Mouse (Mus musculus): ENCODE data around the gene Plcg1. TPM values are rescaled to one million over a fixed set of nuclear protein-coding genes. Genes with fewer than 3 reads are reported as not detected.

Plcg1 gene
- polyA plus RNA-seq, 1 experiment, result 237 TPM

DNA sequence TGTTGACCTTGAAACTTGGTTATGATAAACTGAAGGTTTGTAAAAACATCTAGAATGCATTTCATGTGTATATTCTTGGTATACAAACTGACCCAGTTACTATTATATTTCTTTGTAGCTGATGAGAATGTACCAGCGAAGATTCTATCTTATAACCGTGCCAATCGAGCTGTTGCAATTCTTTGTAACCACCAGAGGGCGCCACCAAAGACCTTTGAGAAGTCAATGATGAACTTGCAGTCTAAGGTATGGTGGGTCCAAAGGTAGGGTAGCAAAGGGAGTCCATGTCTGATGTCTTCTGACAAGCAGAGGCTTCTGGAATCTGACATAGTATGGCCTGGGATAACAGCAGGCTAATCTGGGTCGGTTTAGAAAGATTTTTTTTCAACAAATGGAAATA lies 13.8 kb upstream of the Plcg1 start:
- Histone ChIP-seq H3K36me3 (ENCODE audit: control insufficient read depth, insufficient read depth, low read length) (peaks cover 96% of the 10 kb centered on the region), H3K27me3 (ENCODE audit: control insufficient read depth, insufficient read depth, low read length) (no peaks in the 10 kb centered on the region), H3K4me1 (replicated peaks; ENCODE audit: control insufficient read depth, insufficient read depth, low read length) (no peaks in the 10 kb centered on the region), H3K4me3 (ENCODE audit: control insufficient read depth, insufficient read depth, low read length) (no peak overlapping the region), H3K27ac (ENCODE audit: control insufficient read depth, insufficient read depth, low read length) (no peak overlapping the region)
- 77% methylated on average over 5 of the region's 5 CpGs for WGBS
- DNase-seq, result peak; percentile 58
- no peak for TF ChIP-seq CTCF (IDR thresholded peaks at IDR 0.05; ENCODE audit: borderline replicate concordance, control insufficient read depth, extremely low read depth, insufficient read depth, low read length, poor library complexity)
- no peak for TF ChIP-seq POLR2A (IDR thresholded peaks at IDR 0.05; ENCODE audit: control insufficient read depth, extremely low read depth, insufficient read depth, low read length, poor library complexity)

DNA sequence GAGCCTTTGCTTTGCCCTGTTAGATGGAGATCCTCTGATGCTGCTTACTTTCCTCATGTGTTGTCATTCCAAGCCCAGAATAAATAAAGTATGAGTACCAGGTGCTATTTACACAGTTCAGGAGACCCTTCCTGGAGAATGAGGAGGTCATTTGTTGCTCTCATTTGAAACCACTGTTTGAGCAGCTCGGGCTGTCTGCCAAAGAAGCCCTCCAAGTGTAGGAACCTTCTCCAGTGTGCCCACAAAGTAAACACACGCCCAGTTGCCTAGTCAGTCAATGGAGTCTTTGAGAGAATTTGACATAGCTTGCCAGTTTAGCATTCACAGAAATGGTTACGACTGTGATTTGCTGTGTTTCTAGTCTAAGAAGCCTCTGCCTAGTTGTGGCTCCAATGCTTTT lies 12.3 kb upstream of the Plcg1 start:
- no peaks in the 10 kb centered on the region for H3K4me1 ChIP-seq (replicated peaks; ENCODE audit: control insufficient read depth, insufficient read depth, low read length)
- H3K4me3 ChIP-seq (ENCODE audit: control insufficient read depth, insufficient read depth, low read length), result no peak overlapping the region
- H3K27ac ChIP-seq (ENCODE audit: control insufficient read depth, insufficient read depth, low read length), result no peak overlapping the region
- H3K36me3 ChIP-seq (ENCODE audit: control insufficient read depth, insufficient read depth, low read length), result peaks cover 95% of the 10 kb centered on the region
- TF ChIP-seq CTCF (IDR thresholded peaks at IDR 0.05; ENCODE audit: borderline replicate concordance, control insufficient read depth, extremely low read depth, insufficient read depth, low read length, poor library complexity) (no peak), POLR2A (IDR thresholded peaks at IDR 0.05; ENCODE audit: control insufficient read depth, extremely low read depth, insufficient read depth, low read length, poor library complexity) (no peak)
- DNase-seq, result peak; percentile 0
- WGBS, result 94% methylated on average over 3 of the region's 3 CpGs
- H3K27me3 ChIP-seq (ENCODE audit: control insufficient read depth, insufficient read depth, low read length), result no peaks in the 10 kb centered on the region

DNA sequence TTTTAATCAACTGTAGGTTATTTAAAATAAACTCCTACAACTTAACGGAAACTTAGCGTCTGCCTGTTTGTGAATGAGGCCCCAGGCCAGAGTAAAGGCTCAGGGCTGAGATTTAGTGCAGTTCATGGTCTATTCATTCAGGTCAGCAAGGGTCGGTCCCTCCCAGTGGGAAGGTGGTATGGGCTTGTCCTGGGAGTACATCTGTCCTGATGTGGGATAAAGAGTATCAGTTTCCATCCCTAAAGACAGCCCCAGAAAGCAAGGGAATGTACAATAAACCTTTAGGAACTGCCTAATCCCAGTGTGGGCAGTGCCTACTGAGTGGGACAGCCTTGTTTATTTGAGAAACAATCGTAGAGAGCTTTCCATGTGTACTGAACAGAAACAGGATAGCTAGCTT lies 8.4 kb upstream of the Plcg1 start:
- 98% methylated on average over 4 of the region's 4 CpGs for WGBS
- peaks cover 60% of the 10 kb centered on the region for H3K36me3 ChIP-seq (ENCODE audit: control insufficient read depth, insufficient read depth, low read length)
- H3K4me1 ChIP-seq (replicated peaks; ENCODE audit: control insufficient read depth, insufficient read depth, low read length), result no peaks in the 10 kb centered on the region
- no peaks in the 10 kb centered on the region for H3K27me3 ChIP-seq (ENCODE audit: control insufficient read depth, insufficient read depth, low read length)
- no peak for TF ChIP-seq CTCF (IDR thresholded peaks at IDR 0.05; ENCODE audit: borderline replicate concordance, control insufficient read depth, extremely low read depth, insufficient read depth, low read length, poor library complexity)
- TF ChIP-seq POLR2A (IDR thresholded peaks at IDR 0.05; ENCODE audit: control insufficient read depth, extremely low read depth, insufficient read depth, low read length, poor library complexity), result no peak
- DNase-seq, result no peak
- no peak overlapping the region for H3K4me3 ChIP-seq (ENCODE audit: control insufficient read depth, insufficient read depth, low read length)
- H3K27ac ChIP-seq (ENCODE audit: control insufficient read depth, insufficient read depth, low read length), result no peak overlapping the region

DNA sequence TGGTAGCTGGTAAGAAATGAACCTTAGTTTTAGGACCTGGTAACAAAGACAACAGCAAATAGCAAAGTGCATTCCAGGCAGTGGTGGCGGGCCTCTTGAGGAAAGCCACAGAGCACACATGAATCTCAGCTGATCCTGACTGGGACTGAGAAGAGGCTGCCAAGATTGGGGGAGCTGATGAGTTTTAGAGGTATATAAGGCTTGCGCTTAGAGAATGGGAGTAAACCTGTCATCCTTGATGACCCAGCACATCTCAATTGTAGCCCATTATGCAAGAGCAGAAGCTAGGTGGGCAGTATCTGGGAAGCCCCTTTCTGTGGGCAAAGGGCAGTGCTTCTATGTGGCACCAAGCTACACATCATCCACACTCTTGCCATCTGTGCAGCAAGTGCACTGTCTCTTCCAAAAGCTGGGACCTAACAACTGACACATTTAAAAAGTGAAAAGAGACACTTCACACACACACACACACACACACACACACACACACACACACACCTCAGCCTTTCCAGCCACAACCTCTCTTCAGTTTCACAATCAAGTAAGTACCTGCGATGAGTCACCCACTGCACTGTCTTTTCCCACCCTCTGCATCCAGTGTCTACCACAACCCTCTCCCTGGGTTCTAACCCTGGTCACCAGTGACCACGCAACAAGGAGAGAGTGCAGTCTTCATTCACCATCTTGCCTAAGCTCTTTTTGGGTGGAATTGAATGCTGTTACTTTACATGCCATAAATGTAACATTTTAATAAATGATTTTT lies 7.3 kb upstream of the Plcg1 start:
- TF ChIP-seq CTCF (IDR thresholded peaks at IDR 0.05; ENCODE audit: borderline replicate concordance, control insufficient read depth, extremely low read depth, insufficient read depth, low read length, poor library complexity) (no peak), POLR2A (IDR thresholded peaks at IDR 0.05; ENCODE audit: control insufficient read depth, extremely low read depth, insufficient read depth, low read length, poor library complexity) (no peak)
- peaks cover 50% of the 10 kb centered on the region for H3K36me3 ChIP-seq (ENCODE audit: control insufficient read depth, insufficient read depth, low read length)
- DNase-seq, result no peak
- H3K27ac ChIP-seq (ENCODE audit: control insufficient read depth, insufficient read depth, low read length), result no peak overlapping the region
- H3K4me1 ChIP-seq (replicated peaks; ENCODE audit: control insufficient read depth, insufficient read depth, low read length), result no peaks in the 10 kb centered on the region
- H3K4me3 ChIP-seq (ENCODE audit: control insufficient read depth, insufficient read depth, low read length), result no peak overlapping the region
- WGBS, result 89% methylated on average over 4 of the region's 4 CpGs
- H3K27me3 ChIP-seq (ENCODE audit: control insufficient read depth, insufficient read depth, low read length), result no peaks in the 10 kb centered on the region

DNA sequence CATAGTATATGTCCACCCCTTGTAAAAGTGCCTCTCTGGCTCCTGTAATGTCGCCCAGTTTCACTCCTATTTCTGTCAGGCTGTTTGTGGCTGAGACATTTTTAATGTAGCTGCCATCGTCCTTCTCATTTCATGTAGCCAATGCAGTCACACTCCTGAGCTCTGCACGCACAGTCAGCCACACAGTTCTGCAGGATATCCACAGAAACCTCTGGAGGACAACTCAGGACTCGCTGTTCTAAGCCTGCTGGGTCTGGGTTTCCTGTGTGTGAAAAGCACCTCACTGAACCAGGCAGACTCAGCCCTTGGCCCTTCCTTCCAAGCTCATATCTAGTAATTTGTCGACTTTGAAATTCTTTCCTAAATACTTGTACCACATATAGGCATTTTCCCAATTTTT lies 6.6 kb upstream of the Plcg1 start:
- no peaks in the 10 kb centered on the region for H3K27me3 ChIP-seq (ENCODE audit: control insufficient read depth, insufficient read depth, low read length)
- WGBS, result 77% methylated on average over 5 of the region's 5 CpGs
- H3K27ac ChIP-seq (ENCODE audit: control insufficient read depth, insufficient read depth, low read length), result no peak overlapping the region
- TF ChIP-seq CTCF (IDR thresholded peaks at IDR 0.05; ENCODE audit: borderline replicate concordance, control insufficient read depth, extremely low read depth, insufficient read depth, low read length, poor library complexity) (no peak), POLR2A (IDR thresholded peaks at IDR 0.05; ENCODE audit: control insufficient read depth, extremely low read depth, insufficient read depth, low read length, poor library complexity) (no peak)
- H3K36me3 ChIP-seq (ENCODE audit: control insufficient read depth, insufficient read depth, low read length), result peaks cover 42% of the 10 kb centered on the region
- H3K4me3 ChIP-seq (ENCODE audit: control insufficient read depth, insufficient read depth, low read length), result no peak overlapping the region
- no peaks in the 10 kb centered on the region for H3K4me1 ChIP-seq (replicated peaks; ENCODE audit: control insufficient read depth, insufficient read depth, low read length)
- no peak for DNase-seq

DNA sequence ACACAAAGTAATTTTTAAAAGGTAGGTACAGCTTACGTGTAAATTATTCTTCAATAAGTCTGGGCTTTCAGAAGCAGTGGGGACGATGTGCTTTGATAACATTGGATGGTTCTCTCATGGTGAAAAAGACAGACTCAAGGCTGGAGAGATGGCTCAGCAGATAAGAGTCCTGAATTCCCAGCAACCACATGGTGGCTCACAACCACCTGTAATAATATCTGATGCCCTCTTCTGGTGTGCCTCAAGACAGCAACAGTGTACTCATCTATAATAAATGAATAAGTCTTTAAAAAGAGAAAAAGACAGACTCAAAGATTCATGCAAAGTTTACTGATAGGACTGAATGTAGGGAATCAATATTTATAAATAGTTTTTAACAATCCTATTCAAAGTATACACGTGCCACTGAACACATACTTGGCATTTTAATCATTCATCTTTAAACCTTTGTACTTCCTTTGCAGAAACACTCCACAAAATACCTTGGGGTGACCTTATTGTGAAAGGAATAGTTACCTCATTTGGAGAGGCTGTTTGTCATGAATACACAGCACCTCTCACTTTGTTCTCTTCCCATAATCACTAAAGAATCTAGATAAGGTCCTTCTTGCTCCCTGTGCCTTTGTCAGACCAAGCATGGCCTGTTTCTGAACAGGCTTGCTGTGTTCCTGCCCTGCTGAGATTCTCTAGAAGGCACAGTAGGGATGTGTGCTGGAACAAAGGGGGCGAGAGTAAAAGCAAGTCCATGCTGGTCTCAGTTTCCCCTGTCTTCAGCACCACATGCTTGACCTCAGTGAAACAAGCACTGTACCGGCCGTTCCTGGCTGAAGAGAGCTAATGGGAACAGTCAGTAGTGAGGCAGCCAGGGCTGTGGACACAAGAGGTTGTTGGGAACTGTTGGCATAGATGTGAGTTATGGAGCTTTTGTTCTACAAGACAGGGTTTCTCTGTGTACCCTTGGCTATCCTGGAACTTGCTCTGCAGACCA lies 4.9 kb upstream of the Plcg1 start:
- Histone ChIP-seq H3K27me3 (ENCODE audit: control insufficient read depth, insufficient read depth, low read length) (no peaks in the 10 kb centered on the region), H3K4me1 (replicated peaks; ENCODE audit: control insufficient read depth, insufficient read depth, low read length) (peaks cover 11% of the 10 kb centered on the region), H3K27ac (ENCODE audit: control insufficient read depth, insufficient read depth, low read length) (no peak overlapping the region), H3K4me3 (ENCODE audit: control insufficient read depth, insufficient read depth, low read length) (no peak overlapping the region), H3K36me3 (ENCODE audit: control insufficient read depth, insufficient read depth, low read length) (peaks cover 26% of the 10 kb centered on the region)
- no peak for DNase-seq
- WGBS, result 98% methylated on average over 6 of the region's 6 CpGs
- TF ChIP-seq CTCF (IDR thresholded peaks at IDR 0.05; ENCODE audit: borderline replicate concordance, control insufficient read depth, extremely low read depth, insufficient read depth, low read length, poor library complexity) (no peak), POLR2A (IDR thresholded peaks at IDR 0.05; ENCODE audit: control insufficient read depth, extremely low read depth, insufficient read depth, low read length, poor library complexity) (no peak)

Data from thymus, adult 2 months (tissue).